Mouse (Mus musculus) ES-E14 (cell line): ENCODE results near the gene Tst.

Source experiments
- CHD2 ChIP-seq: IDR thresholded peaks from 2 replicates; pipeline ENCODE4 v1.6.1; 2014; ENCODE audit warnings: mild to moderate bottlenecking, low read depth, low read length, inconsistent platforms
- ZNF384 ChIP-seq: IDR thresholded peaks from 2 replicates; pipeline ENCODE4 v1.6.1; 2012; ENCODE audit warnings: low read depth, low read length, inconsistent platforms

GRCm38 (mm10) chr15:78451201-78451600 lies 45.5 kb upstream of the Tst start:
- TF ChIP-seq CHD2 (no peak), ZNF384 (no peak)
